Mouse (Mus musculus) kidney, adult 2 months (tissue): ENCODE results near the gene Hspa5. TPM values are rescaled to one million over a fixed set of nuclear protein-coding genes. Genes with fewer than 3 reads are reported as not detected.
"Not testable (repeated sequence)": the region's sequence is repeated elsewhere in the genome, so short reads cannot be mapped to it uniquely, and the experiment has no call there.

Experiments
- DNase-seq: peaks from one replicate; pipeline ENCODE4 v3.0.0; 2021
- H3K27ac ChIP-seq: fragments of 200-500 bp; 2 replicates; pipeline ENCODE4 v1.5.1; 2012; ENCODE audit warnings: low read depth, low read length, control low read depth, inconsistent platforms; ENCODE audit not compliant: insufficient read depth
- H3K27me3 ChIP-seq: fragments of 200-500 bp; replicated peaks from 2 replicates; pipeline ENCODE4 v1.6.1; 2012; ENCODE audit warnings: mild to moderate bottlenecking, moderate library complexity, low read length, inconsistent platforms; ENCODE audit not compliant: control insufficient read depth, insufficient read depth
- H3K36me3 ChIP-seq: fragments of 200-500 bp; 2 replicates; pipeline ENCODE4 v1.6.1; 2012; ENCODE audit warnings: mild to moderate bottlenecking, moderate library complexity, low read length, inconsistent platforms; ENCODE audit not compliant: control insufficient read depth, insufficient read depth
- H3K4me1 ChIP-seq: fragments of 200-500 bp; 2 replicates; pipeline ENCODE4 v1.6.1; 2011; ENCODE audit warnings: low read length; ENCODE audit not compliant: control insufficient read depth, insufficient read depth
- H3K4me3 ChIP-seq: fragments of 200-500 bp; 2 replicates; pipeline ENCODE4 v1.5.1; 2011; ENCODE audit warnings: mild to moderate bottlenecking, low read depth, low read length, control low read depth; ENCODE audit not compliant: insufficient read depth
- CTCF ChIP-seq: fragments of 200-500 bp; conservative IDR thresholded peaks from 2 replicates; pipeline ENCODE4 v1.5.1; 2011; ENCODE audit warnings: low read depth, mild to moderate bottlenecking, control low read depth, low read length, moderate library complexity, mixed read lengths; ENCODE audit not compliant: insufficient read depth, insufficient read length
- POLR2A ChIP-seq: fragments of 200-500 bp; IDR thresholded peaks from one replicate; pipeline ENCODE4 v1.6.1; 2011; ENCODE audit warnings: low read depth, low read length, control low read depth
- WGBS: fragments of 180-500 bp; shearing (Covaris S2); methylation state at CpG from one replicate; pipeline ENCODE4 v1.1.7; 2018; 5-methylcytosine and 5-hydroxymethylcytosine counted together
- polyA plus RNA-seq: library from polyadenylated mRNA; depleted of rRNA; stranded (reverse); fragments of >200 nt; gene quantifications from 2 replicates; pipeline ENCODE4 v1.2.3, GENCODE M21; 2012

Gene Hspa5
- polyA plus RNA-seq, 1 experiment, result 489 TPM

DNA sequence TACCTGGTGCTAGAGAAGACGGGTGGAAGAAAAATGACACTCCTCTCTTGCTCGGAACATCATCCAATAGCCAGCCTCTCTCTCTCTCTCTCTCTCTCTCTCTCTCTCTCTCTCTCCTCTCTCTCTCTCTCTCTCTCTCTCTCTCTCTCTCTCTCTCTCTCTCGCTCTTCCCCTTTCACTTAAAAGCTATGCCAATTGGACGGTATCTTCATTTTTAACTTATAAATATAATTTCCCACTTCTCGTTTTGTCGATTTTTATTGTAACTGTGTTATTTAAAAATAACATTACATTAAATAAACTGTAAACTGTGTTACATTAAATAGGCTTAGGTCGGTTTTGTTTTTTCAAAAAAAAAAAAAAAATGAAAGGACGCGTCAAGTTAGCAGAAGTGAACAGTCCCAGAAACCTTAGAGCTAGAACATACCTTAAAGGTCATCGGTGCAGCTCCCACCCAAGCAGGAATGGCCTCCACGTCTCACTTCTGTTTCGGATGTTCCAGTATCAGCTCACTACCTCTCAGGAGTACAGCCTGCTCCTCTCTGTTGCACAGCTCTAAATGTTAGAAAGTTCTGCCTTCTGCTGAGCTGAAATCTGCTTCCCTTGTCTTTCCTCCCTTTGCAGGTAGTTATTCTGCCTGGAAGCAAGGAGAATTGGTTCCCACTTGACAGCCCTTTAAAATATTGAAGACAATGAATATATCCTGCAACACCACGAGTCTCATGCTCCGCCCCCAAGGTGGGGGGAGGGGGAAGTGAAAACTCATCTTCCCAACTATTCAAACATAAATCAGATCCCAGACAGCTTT, 17.0 kb upstream of the Hspa5 start, which contains the start of gene Gapvd1:
Gapvd1 (minus strand) TSS at position 682 of the 808 bp plus-strand sequence.
- peaks cover 6% of the 10 kb centered on the region; the same call in 1 of the 2 replicates for H3K4me1 ChIP-seq
- H3K36me3 ChIP-seq, result no peaks in the 10 kb centered on the region
- DNase-seq, result peak; percentile 42
- H3K27me3 ChIP-seq, result no peaks in the 10 kb centered on the region
- WGBS, result 2% methylated on average over 14 of the region's 14 CpGs
- peak within 1 kb of the TSS; percentile 88 for H3K27ac ChIP-seq
- peak within 1 kb of the TSS; percentile 94 for H3K4me3 ChIP-seq
- no peak for TF ChIP-seq CTCF
- no peak for TF ChIP-seq POLR2A

- 66% methylated on average over 1 of the region's 1 CpGs for WGBS
Observed at GRCm38 (mm10) chr2:34757341-34757740, 14.4 kb upstream of the Hspa5 start.

GRCm38 (mm10) chr2:34761272-34761671, 10.5 kb upstream of the Hspa5 start:
- WGBS, result 94% methylated on average over 5 of the region's 5 CpGs
- H3K36me3 ChIP-seq, H3K27ac ChIP-seq, H3K4me3 ChIP-seq, H3K4me1 ChIP-seq, H3K27me3 ChIP-seq, DNase-seq: not testable (repeated sequence)

More at GRCm38 (mm10) chr2:34757341-34757740, 14.4 kb upstream of the Hspa5 start:
- H3K4me3 ChIP-seq, result no peak overlapping the region
- H3K27ac ChIP-seq, result no peak overlapping the region
- no peak for TF ChIP-seq CTCF
- TF ChIP-seq POLR2A, result no peak
- H3K4me1 ChIP-seq, result peaks cover 6% of the 10 kb centered on the region; the same call in 1 of the 2 replicates
- H3K27me3 ChIP-seq, result no peaks in the 10 kb centered on the region
- no peak for DNase-seq
- H3K36me3 ChIP-seq, result no peaks in the 10 kb centered on the region

GRCm38 (mm10) chr2:34762174-34762573, 9.6 kb upstream of the Hspa5 start:
- Histone ChIP-seq H3K4me1 (no peaks in the 10 kb centered on the region), H3K27me3 (no peaks in the 10 kb centered on the region), H3K36me3 (no peaks in the 10 kb centered on the region), H3K4me3 (no peak overlapping the region), H3K27ac (no peak overlapping the region)
- DNase-seq, result no peak
- 83% methylated on average over 2 of the region's 2 CpGs for WGBS
- no peak for TF ChIP-seq POLR2A
- no peak for TF ChIP-seq CTCF

- Histone ChIP-seq H3K27me3 (no peaks in the 10 kb centered on the region), H3K27ac (no peak overlapping the region), H3K4me1 (no peaks in the 10 kb centered on the region), H3K4me3 (no peak overlapping the region), H3K36me3 (no peaks in the 10 kb centered on the region)
- TF ChIP-seq POLR2A, result no peak
- no peak for TF ChIP-seq CTCF
- 57% methylated on average over 2 of the region's 2 CpGs for WGBS
- DNase-seq, result no peak
Observed at GRCm38 (mm10) chr2:34762872-34763271, 8.9 kb upstream of the Hspa5 start.

GRCm38 (mm10) chr2:34764801-34765200, 7.0 kb upstream of the Hspa5 start:
- WGBS, result 61% methylated on average over 12 of the region's 12 CpGs
- TF ChIP-seq CTCF, result no peak
- Histone ChIP-seq H3K4me1 (no peaks in the 10 kb centered on the region), H3K36me3 (no peaks in the 10 kb centered on the region), H3K27ac (no peak overlapping the region), H3K4me3 (no peak overlapping the region), H3K27me3 (no peaks in the 10 kb centered on the region)
- no peak for DNase-seq

- Histone ChIP-seq H3K4me1 (peaks cover 12% of the 10 kb centered on the region; the same call in 1 of the 2 replicates), H3K27ac (no peak overlapping the region), H3K36me3 (peaks cover 14% of the 10 kb centered on the region), H3K27me3 (no peaks in the 10 kb centered on the region), H3K4me3 (no peak overlapping the region)
- no peak for TF ChIP-seq CTCF
- no peak for TF ChIP-seq POLR2A
- 96% methylated on average over 2 of the region's 2 CpGs for WGBS
- DNase-seq, result no peak
Observed at GRCm38 (mm10) chr2:34770049-34770448, 1.7 kb upstream of the Hspa5 start.
